Mouse (Mus musculus) spleen, postnatal 36 days (tissue): ENCODE measurements at regions not wholly inside any gene's neighbourhood (a gene's known extent, or its start where the extent isn't known, plus 50 kb on each side); places are given as distances from the start of the nearest gene placed in this dataset.

Experiments
- DNase-seq, 2 experiments: peaks; one replicate each; pipeline ENCODE4 v3.0.0; 2022; ENCODE audit warnings: low spot score in 2 of 2, mixed read lengths in 1 of 2

- no peak for DNase-seq
Observed at GRCm38 (mm10) chr4:31392932-31393632, 570.8 kb upstream of the Map3k7 start.

GRCm38 (mm10) chr4:31395538-31395937, 568.4 kb upstream of the Map3k7 start:
- DNase-seq, result no peak

- DNase-seq, result no peak
Observed at GRCm38 (mm10) chr4:31403976-31404375, 559.9 kb upstream of the Map3k7 start.

GRCm38 (mm10) chr4:31404840-31405714, 558.8 kb upstream of the Map3k7 start:
- no peak for DNase-seq

- no peak for DNase-seq
Observed at GRCm38 (mm10) chr4:31410157-31410556, 553.7 kb upstream of the Map3k7 start.

- no peak for DNase-seq
Observed at GRCm38 (mm10) chr4:31411770-31412525, 551.9 kb upstream of the Map3k7 start.

GRCm38 (mm10) chr4:31417161-31417560, 546.7 kb upstream of the Map3k7 start:
- no peak for DNase-seq

GRCm38 (mm10) chr4:31419240-31419639, 544.7 kb upstream of the Map3k7 start:
- no peak for DNase-seq

GRCm38 (mm10) chr4:31420167-31420566, 543.7 kb upstream of the Map3k7 start:
- DNase-seq, result no peak

- DNase-seq, result no peak
Observed at GRCm38 (mm10) chr4:31421386-31421785, 542.5 kb upstream of the Map3k7 start.

- no peak for DNase-seq
Observed at GRCm38 (mm10) chr4:31425135-31425534, 538.8 kb upstream of the Map3k7 start.

- no peak for DNase-seq
Observed at GRCm38 (mm10) chr4:31425716-31426115, 538.2 kb upstream of the Map3k7 start.

- DNase-seq, result no peak
Observed at GRCm38 (mm10) chr4:31426169-31427030, 537.5 kb upstream of the Map3k7 start.

- no peak for DNase-seq
Observed at GRCm38 (mm10) chr4:31433943-31434342, 530.0 kb upstream of the Map3k7 start.

GRCm38 (mm10) chr4:31454898-31455297, 509.0 kb upstream of the Map3k7 start:
- DNase-seq, result no peak

GRCm38 (mm10) chr4:31455466-31455865, 508.4 kb upstream of the Map3k7 start:
- no peak for DNase-seq

- DNase-seq, result no peak
Observed at GRCm38 (mm10) chr4:31462456-31462855, 501.4 kb upstream of the Map3k7 start.

GRCm38 (mm10) chr4:31463130-31463698, 500.7 kb upstream of the Map3k7 start:
- no peak for DNase-seq

- no peak for DNase-seq
Observed at GRCm38 (mm10) chr4:31468306-31468705, 495.6 kb upstream of the Map3k7 start.

GRCm38 (mm10) chr4:31469803-31470202, 494.1 kb upstream of the Map3k7 start:
- no peak for DNase-seq

- DNase-seq, result no peak
Observed at GRCm38 (mm10) chr4:31492535-31492934, 471.4 kb upstream of the Map3k7 start.
